Mouse (Mus musculus) cortical plate, adult 2 months (tissue): ENCODE measurements around the gene Tlk1. TPM values are rescaled to one million over a fixed set of nuclear protein-coding genes. Genes with fewer than 3 reads are reported as not detected.

ENCODE experiments used
- H3K27ac ChIP-seq: fragments of 200-500 bp; 2 replicates; pipeline ENCODE4 v1.5.1; 2012; ENCODE audit warnings: low read length, control low read depth, inconsistent platforms; ENCODE audit not compliant: insufficient read depth
- H3K4me1 ChIP-seq: fragments of 200-500 bp; 2 replicates; pipeline ENCODE4 v1.6.1; 2011; ENCODE audit warnings: low read length; ENCODE audit not compliant: control insufficient read depth, insufficient read depth
- H3K4me3 ChIP-seq: fragments of 200-500 bp; 2 replicates; pipeline ENCODE4 v1.5.1; 2011; ENCODE audit warnings: mild to moderate bottlenecking, low read length, control low read depth; ENCODE audit not compliant: insufficient read depth
- CTCF ChIP-seq: fragments of 200-500 bp; IDR thresholded peaks from 2 replicates; pipeline ENCODE4 v1.5.1; 2011; ENCODE audit warnings: mild to moderate bottlenecking, control low read depth, low read length; ENCODE audit not compliant: insufficient read depth; ENCODE audit errors: extremely low read depth
- POLR2A ChIP-seq: fragments of 200-500 bp; IDR thresholded peaks from 2 replicates; pipeline ENCODE4 v1.6.1; 2011; ENCODE audit warnings: mild to moderate bottlenecking, low read length, control low read depth; ENCODE audit not compliant: insufficient read depth; ENCODE audit errors: extremely low read depth
- polyA plus RNA-seq: library from polyadenylated mRNA; depleted of rRNA; stranded (reverse); fragments of >200 nt; gene quantifications from 2 replicates; pipeline ENCODE4 v1.2.3, GENCODE M21; 2012

Gene Tlk1
- polyA plus RNA-seq, 1 experiment, result 45.5 TPM

DNA sequence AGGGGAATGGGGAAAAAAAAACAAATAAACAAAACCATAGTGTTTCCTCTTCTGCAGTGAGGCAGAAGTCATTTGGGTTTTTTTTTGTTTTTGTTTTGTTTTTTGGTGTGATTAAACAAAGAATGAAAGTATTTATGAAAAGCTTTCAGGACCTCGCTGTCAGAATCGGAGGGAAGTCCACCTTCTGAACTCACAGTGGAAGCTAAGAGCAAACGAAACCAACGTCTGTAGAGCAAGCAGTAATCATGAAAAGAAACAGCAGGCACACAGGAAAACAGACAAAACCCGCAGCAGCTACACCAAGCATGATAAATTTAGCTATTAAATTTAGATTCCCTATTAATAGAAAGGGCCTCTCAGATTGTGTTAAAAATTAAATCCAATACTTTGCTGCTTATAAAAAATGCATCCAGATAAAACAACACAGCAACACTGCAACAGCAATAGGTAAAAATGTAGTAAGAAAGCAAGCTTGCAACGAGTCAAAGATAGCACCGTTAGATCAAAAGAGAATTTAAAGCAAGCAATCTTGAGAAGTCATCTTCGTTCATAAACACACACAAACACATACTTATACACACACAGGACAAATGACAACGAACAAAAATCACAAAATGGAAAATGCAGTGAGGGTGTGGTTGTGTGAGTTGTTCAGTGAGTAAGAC, 10.2 kb upstream of the Tlk1 start:
- Histone ChIP-seq H3K27ac (no peak overlapping the region), H3K4me3 (no peak overlapping the region), H3K4me1 (no peaks in the 10 kb centered on the region; the same call in 1 of the 2 replicates)
- TF ChIP-seq CTCF (no peak), POLR2A (no peak)

DNA sequence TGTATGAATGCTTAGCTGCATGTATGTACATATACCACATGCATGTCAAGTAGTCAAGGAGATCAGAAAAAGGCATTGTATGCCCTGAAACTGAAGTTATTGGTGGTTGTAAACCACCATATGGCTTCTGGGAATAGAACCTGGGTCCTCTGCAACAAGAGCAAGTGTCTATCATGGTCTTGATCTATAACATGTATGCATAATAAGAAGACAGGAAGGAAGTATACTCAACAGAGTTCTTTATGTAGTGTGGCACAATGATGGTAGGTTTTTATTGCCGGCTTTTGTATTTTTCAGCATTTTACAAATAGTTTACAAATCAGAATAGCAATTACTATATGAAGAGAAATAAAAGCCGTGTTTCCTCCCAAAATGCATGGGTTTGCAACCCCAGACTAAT, 9.7 kb upstream of the Tlk1 start:
- Histone ChIP-seq H3K4me1 (no peaks in the 10 kb centered on the region; the same call in 1 of the 2 replicates), H3K27ac (no peak overlapping the region), H3K4me3 (no peak overlapping the region)
- no peak for TF ChIP-seq CTCF
- no peak for TF ChIP-seq POLR2A

DNA sequence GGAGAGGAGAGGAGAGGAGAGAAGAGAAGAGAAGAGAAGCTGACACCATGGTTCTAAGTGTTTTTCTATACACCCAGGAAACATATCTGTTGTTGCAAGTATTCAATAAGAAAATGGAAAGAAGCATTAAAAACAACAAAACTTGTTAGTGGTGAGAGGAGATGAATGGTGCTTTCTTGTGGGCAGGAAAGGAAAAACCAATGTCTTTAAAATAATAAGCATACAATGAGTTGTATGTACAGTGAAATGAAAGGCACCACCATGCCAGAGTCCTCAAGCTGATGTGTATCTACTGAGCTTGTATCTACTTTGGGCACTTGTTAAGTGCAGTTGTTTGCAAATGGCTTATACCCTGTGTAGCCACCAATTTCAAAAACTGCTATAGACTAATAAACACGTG, 7.7 kb upstream of the Tlk1 start:
- Histone ChIP-seq H3K4me1 (no peaks in the 10 kb centered on the region; the same call in 1 of the 2 replicates), H3K27ac (no peak overlapping the region), H3K4me3 (no peak overlapping the region)
- TF ChIP-seq POLR2A (no peak), CTCF (no peak)

DNA sequence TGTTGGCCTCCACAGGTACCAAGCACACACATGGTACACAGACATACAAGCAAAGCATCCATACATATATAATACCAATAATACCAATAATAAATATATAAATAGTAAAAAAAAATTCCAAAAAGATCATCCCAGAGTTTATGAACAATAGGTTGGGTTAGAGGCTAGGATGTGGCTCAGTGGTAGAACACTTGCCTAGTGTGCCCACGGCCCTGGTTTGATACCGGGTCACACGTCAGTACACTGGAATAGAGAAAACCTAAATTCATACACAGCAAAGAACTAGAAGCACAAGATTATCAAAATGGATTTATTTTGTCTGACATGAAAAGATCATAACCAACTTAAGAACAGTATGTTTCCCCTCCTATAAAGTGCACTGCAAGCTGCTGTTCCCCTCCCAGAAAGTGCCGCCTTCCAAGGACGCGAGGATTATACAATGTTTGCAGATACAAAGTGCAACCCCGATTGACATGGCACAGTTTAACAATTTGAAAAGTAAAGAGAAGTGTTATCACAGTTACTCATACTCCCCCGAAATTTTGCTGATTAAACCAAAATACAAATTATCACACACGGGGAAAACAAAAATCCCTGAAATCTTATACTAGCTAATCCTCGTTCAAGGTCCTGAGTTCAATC, 6.3 kb upstream of the Tlk1 start:
- H3K27ac ChIP-seq, result no peak overlapping the region
- TF ChIP-seq CTCF, result no peak
- no peak for TF ChIP-seq POLR2A
- H3K4me3 ChIP-seq, result no peak overlapping the region
- no peaks in the 10 kb centered on the region; the same call in 1 of the 2 replicates for H3K4me1 ChIP-seq

DNA sequence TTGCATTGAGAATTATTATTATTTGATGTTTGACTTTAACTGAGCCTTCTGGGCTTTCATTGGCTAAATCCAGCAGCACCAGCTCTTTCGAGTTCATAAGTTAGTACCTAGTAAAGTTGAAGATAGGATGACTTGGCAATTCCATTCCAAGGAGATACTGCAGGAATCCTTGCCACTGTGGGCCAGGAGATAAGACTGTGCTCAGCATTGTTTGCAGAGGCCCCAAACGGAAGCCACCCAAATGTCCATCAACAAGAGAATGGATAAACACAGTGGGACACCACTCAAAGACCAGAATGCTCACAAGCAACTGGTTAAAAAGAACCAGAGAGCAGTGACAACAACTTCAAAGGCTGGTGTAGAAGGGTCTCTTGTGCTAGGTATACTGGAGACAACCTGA, 5.2 kb upstream of the Tlk1 start:
- Histone ChIP-seq H3K4me3 (no peak overlapping the region), H3K27ac (no peak overlapping the region), H3K4me1 (no peaks in the 10 kb centered on the region; the same call in 1 of the 2 replicates)
- TF ChIP-seq POLR2A (no peak), CTCF (no peak)

DNA sequence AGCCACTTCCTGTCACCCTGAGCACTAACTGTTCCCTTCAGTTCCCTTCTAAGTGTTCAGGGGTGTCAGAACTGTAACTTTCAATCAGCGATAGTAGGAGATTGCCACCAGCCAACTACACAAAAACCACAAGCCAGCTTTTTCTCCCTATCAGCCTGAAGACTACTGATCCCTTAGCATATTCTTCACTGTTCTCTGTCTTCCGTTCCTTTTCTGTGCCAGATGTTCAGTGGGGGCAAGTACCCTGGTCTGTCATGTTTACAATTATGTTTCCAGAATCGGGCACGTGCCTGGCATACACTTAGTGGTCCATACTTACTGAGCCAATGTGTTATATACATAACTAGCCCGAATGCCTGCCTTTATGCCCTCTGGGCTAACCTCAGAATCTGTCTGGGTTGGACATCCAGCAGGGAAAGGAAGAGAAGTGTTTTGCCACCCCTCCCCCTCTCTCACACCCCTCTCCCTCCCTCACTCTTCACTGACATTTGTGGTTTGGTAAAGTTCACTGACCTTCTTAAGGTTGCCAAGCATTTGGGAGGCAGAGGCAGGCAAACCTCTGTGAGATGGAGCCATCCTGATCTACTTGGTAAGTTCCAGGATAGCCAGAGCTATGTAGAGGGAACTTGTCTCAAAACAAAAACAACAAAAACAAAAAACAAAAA, 4.5 kb upstream of the Tlk1 start:
- no peak for TF ChIP-seq POLR2A
- TF ChIP-seq CTCF, result no peak
- Histone ChIP-seq H3K4me1 (no peaks in the 10 kb centered on the region), H3K4me3 (no peak overlapping the region), H3K27ac (no peak overlapping the region)

DNA sequence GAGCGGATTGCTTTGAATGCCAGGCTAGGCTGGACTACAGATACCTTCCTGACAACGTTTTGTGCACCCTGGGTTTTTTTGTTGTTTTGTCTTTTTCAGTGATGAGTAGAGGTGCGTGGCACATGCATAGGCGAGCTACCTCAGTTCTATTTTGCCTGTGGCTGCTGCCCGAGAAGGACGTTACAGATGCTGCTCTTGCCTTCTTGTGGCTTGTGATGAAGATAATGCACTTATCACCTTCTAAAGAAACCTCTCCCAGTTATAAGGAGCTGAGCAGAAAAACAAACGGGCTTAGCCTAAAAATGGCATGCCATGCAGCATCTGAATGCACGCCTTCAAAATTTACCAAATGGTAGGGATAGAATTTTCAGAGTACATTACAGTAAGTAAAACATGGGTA, 2.3 kb upstream of the Tlk1 start:
- Histone ChIP-seq H3K4me1 (no peaks in the 10 kb centered on the region), H3K27ac (no peak overlapping the region), H3K4me3 (no peak overlapping the region)
- TF ChIP-seq CTCF (no peak), POLR2A (no peak)

DNA sequence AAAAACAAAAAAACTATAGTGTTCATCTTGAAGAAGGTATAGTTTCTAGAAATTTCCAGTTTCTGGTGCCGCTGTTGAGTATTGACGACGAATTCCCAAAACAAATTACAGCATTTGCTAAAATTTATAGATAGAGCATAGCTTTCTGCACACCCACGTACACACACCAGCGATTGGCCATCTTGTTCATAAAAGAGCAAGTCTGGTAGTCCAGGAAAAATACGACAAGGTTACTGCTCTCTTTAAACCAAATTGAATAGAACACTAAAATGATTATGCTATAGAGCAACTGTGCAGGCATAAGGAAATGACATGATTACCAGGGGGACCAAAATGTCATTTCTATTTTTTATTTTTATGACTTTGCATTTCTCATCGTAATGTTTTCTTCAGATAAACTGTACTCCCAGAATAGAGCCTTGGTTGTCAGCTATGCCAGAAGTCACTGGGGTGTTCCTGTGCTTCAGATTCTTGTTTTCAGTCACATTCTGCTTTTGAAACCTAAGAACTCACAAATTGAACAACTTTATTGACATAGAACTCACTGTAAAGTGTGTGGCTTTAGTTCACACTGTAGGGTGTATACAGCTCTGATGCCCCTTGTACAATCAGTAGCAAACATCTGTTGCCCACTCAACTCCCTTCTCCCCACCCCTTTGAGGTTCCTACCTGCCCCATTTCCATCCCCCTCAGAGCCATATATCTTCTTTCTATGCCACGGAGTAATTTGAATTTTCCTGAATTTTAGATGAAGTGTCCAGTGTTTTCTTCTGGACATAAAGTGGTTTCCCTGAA, 1.1 kb upstream of the Tlk1 start:
- TF ChIP-seq POLR2A (no peak), CTCF (no peak)
- H3K4me1 ChIP-seq, result no peaks in the 10 kb centered on the region
- no peak overlapping the region for H3K27ac ChIP-seq
- no peak overlapping the region for H3K4me3 ChIP-seq

DNA sequence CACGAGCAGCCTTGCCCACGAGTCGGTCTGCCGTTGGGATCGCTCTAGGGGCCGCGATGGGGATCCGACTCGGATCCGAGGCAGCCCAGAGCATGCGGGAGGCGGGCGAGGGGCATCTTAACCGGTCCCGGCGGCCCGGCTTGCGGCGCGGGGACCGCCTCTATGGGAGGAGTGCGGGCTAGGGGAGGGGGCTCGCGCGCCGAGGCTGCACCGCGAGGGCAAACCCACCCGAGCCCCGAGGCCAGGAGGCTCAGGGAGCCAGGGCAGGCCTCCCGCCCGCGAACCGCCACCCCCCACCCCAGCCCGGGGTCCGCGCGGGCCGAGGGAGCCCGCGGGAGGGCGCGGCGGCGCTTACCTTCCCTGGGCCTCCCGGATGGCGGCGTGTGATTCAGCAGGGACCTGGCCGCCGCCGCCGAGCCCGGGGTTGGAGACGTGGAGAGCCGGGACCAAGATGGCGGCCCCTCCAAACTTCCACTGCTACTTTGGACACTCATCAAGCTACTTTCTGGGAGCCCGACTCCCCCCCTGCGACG, 624 bp downstream of the Tlk1 start:
- Histone ChIP-seq H3K4me3 (peak overlapping the region; percentile 79), H3K4me1 (no peaks in the 10 kb centered on the region), H3K27ac (peak overlapping the region; percentile 95)
- no peak for TF ChIP-seq POLR2A
- TF ChIP-seq CTCF, result no peak
